Mouse (Mus musculus): ENCODE measurements around the gene M1ap.
A peak's percentile ranks its signal among the peaks of the same experiment; 100 is the strongest.

M1ap gene

GRCm38 (mm10) chr6:82946651-82947050 lies at the start of gene M1ap:
Gene M1ap, plus strand, starts transcription at chr6:82946902.
- DNase-seq = no peak

GRCm38 (mm10) chr6:82897311-82897710 lies 49.4 kb upstream of the M1ap start:
- no peak for DNase-seq

GRCm38 (mm10) chr6:82898227-82898626 lies 48.5 kb upstream of the M1ap start:
- DNase-seq = no peak

- DNase-seq = no peak
These were observed 48.0 kb upstream of the M1ap start for GRCm38 (mm10) chr6:82898745-82899144.

GRCm38 (mm10) chr6:82902559-82902958 lies 44.1 kb upstream of the M1ap start:
- no peak for DNase-seq

GRCm38 (mm10) chr6:82906985-82907384 lies 39.7 kb upstream of the M1ap start:
- DNase-seq = no peak

GRCm38 (mm10) chr6:82908034-82908433 lies 38.7 kb upstream of the M1ap start:
- DNase-seq = no peak

- peak; percentile 10 for DNase-seq
These were observed 37.4 kb upstream of the M1ap start for GRCm38 (mm10) chr6:82909136-82909855.

GRCm38 (mm10) chr6:82911303-82911702 lies 35.4 kb upstream of the M1ap start:
- no peak for DNase-seq

- DNase-seq = no peak
These were observed 33.1 kb upstream of the M1ap start for GRCm38 (mm10) chr6:82913336-82914247.

- DNase-seq = peak; percentile 60
These were observed 30.8 kb upstream of the M1ap start for GRCm38 (mm10) chr6:82915889-82916288.

GRCm38 (mm10) chr6:82916459-82916858 lies 30.2 kb upstream of the M1ap start:
- DNase-seq = no peak

GRCm38 (mm10) chr6:82917076-82917777 lies 29.5 kb upstream of the M1ap start:
- DNase-seq = no peak

GRCm38 (mm10) chr6:82917778-82918129 lies 28.9 kb upstream of the M1ap start:
- DNase-seq = peak; percentile 31

- DNase-seq = no peak
These were observed 28.3 kb upstream of the M1ap start for GRCm38 (mm10) chr6:82918371-82918770.

- no peak for DNase-seq
These were observed 27.2 kb upstream of the M1ap start for GRCm38 (mm10) chr6:82919520-82919919.

GRCm38 (mm10) chr6:82921426-82922224 lies 25.1 kb upstream of the M1ap start:
- no peak for DNase-seq

- no peak for DNase-seq
These were observed 21.7 kb upstream of the M1ap start for GRCm38 (mm10) chr6:82925005-82925404.

GRCm38 (mm10) chr6:82926106-82926505 lies 20.6 kb upstream of the M1ap start:
- no peak for DNase-seq

- no peak for DNase-seq
These were observed 20.2 kb upstream of the M1ap start for GRCm38 (mm10) chr6:82926528-82926927.

GRCm38 (mm10) chr6:82927617-82928016 lies 19.1 kb upstream of the M1ap start:
- DNase-seq = peak; percentile 6

GRCm38 (mm10) chr6:82934616-82935230 lies 12.0 kb upstream of the M1ap start:
- DNase-seq = no peak
